Mouse (Mus musculus) bone marrow macrophage, adult 2 months (primary cell): Measurements from ENCODE around the gene Gm20388.

ENCODE experiments used
- CTCF ChIP-seq: IDR thresholded peaks from 2 replicates; pipeline ENCODE4 v1.5.1; 2012; ENCODE audit warnings: low read depth, mild to moderate bottlenecking, low read length, moderate library complexity
- POLR2A ChIP-seq: IDR thresholded peaks from 2 replicates; pipeline ENCODE4 v1.6.1; 2012; ENCODE audit warnings: mild to moderate bottlenecking, low read depth, low read length, borderline replicate concordance

DNA sequence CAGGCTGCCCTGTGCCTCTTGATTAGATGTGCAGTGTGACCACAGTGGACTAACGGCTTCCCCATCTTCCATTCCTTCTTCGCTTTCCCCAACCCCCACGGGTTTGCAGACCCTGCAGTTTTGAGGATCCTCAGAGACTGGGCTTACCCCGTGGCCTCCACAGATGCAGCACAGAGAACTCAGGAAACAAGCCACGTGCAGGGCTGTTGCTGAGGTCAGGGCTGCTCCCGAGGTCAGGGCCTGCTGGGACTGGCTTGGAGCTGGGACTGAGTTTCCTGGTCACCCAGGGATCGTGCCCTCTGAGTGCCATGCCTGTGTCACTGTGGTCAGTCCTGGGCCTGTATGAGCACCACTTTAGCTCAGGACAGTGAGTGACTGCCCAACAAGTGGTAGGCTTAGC, 2554.3 kb downstream of the Gm20388 start:
- TF ChIP-seq POLR2A (no peak), CTCF (no peak)
